Mouse (Mus musculus): ENCODE measurements around the gene C6. TPM values are rescaled to one million over a fixed set of nuclear protein-coding genes. Genes with fewer than 3 reads are reported as not detected.

C6 gene
- polyA plus RNA-seq, 1 experiment from 2014 or later: 0.24 TPM

DNA sequence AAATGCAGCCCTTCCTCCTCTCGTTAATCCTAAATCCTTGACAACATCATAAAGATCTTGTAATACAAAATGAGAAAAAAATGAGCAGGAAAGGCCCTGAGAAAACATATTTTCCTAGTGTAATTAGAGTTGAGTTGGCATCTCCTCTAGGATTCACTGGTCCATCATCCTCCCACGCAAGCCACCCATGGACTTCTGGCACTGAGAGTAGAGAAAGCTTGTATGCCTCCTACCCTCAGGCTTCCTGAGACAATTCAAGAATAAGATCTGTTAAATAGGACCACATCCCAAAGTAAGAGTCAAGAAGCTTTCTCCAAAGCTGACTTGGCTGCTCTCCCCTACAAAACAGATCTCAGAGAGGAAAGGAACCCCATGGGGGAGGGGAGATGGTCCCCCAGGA is 88.7 kb downstream of the C6 start:
- no peaks in the 10 kb centered on the region for H3K27me3 ChIP-seq (replicated peaks; ENCODE audit: control insufficient read depth, insufficient read depth, low read length)
- no peaks in the 10 kb centered on the region for H3K36me3 ChIP-seq (ENCODE audit: control insufficient read depth, insufficient read depth, low read length)
- H3K9ac ChIP-seq (ENCODE audit: low read depth, low read length): no peak overlapping the region
- no peaks in the 10 kb centered on the region for H3K4me1 ChIP-seq (ENCODE audit: control insufficient read depth, insufficient read depth, low read length)
- WGBS: 89% methylated on average over 2 of the region's 2 CpGs
- H3K9me3 ChIP-seq (ENCODE audit: control insufficient read depth, low read length): no peaks in the 10 kb centered on the region
- H3K27ac ChIP-seq (ENCODE audit: low read length): no peak overlapping the region
- H3K4me3 ChIP-seq (ENCODE audit: low read length): no peak overlapping the region
- ATAC-seq: no peak
- H3K4me2 ChIP-seq (ENCODE audit: low read depth, low read length): no peak overlapping the region

DNA sequence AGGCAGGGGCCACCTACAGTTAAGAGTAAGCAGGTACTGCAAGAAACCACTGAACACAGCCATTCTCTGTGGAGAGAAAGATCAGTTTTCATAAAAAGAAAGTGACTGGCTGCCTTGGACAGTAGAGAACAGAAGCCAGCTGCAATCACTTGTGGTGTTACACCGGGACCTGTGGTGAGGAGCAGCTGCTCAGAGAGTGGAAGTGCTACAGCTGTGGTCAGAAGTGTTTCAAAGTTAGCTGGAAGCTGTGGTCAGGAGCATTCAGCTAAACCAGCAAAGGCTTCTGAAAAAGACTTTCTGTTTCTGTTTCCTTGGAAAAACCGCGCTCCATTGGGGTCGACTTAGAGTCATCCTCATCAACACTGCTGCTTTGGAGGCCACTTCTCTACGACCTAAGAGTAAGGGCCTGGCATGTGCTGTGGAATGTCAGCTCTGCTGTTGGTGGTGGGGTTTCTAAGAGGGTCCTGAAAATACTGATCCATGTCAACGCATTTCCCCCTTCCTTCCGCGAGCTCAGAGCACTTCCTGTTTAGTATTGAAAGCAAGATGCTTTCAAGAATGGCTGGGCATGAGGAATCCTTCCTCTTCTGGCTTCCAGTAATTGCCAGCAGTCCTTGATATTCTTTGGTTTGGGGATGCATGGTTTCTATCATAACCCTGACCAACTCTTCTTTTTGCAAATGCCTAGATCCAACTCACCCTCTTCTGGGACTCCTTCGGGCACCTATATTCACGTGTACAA is 89.9 kb downstream of the C6 start:
- peak; percentile 76 for ATAC-seq
- H3K27ac ChIP-seq (ENCODE audit: low read length): peak overlapping the region; percentile 34
- no peaks in the 10 kb centered on the region for H3K36me3 ChIP-seq (ENCODE audit: control insufficient read depth, insufficient read depth, low read length)
- no peaks in the 10 kb centered on the region for H3K9me3 ChIP-seq (ENCODE audit: control insufficient read depth, low read length)
- WGBS: 71% methylated on average over 10 of the region's 10 CpGs
- H3K4me3 ChIP-seq (ENCODE audit: low read length): no peak overlapping the region
- no peak overlapping the region for H3K4me2 ChIP-seq (ENCODE audit: low read depth, low read length)
- H3K4me1 ChIP-seq (ENCODE audit: control insufficient read depth, insufficient read depth, low read length): no peaks in the 10 kb centered on the region
- no peaks in the 10 kb centered on the region for H3K27me3 ChIP-seq (replicated peaks; ENCODE audit: control insufficient read depth, insufficient read depth, low read length)
- H3K9ac ChIP-seq (ENCODE audit: low read depth, low read length): no peak overlapping the region

DNA sequence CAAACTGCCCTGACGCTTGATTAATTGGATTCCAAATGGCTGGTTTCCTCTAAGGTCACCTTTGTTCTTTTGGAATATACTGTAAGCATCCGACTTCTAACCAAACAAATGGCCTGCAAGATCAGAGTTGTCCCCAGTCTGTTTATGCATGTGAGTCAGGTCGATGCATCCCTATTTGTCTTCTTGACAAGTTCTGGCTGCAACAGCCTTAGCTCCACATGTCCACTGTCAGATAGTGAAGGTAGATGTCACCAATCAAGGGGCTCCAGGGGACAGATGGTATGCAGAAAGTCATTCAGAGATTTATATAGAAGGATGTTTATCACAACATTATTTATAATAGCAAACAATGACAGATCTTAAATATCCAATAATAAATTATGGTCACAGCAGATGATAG is 91.5 kb downstream of the C6 start:
- Histone ChIP-seq H3K27ac (ENCODE audit: low read length) (no peak overlapping the region), H3K9me3 (ENCODE audit: control insufficient read depth, low read length) (no peaks in the 10 kb centered on the region), H3K4me2 (ENCODE audit: low read depth, low read length) (no peak overlapping the region), H3K9ac (ENCODE audit: low read depth, low read length) (no peak overlapping the region), H3K36me3 (ENCODE audit: control insufficient read depth, insufficient read depth, low read length) (no peaks in the 10 kb centered on the region), H3K4me3 (ENCODE audit: low read length) (no peak overlapping the region), H3K4me1 (ENCODE audit: control insufficient read depth, insufficient read depth, low read length) (no peaks in the 10 kb centered on the region), H3K27me3 (replicated peaks; ENCODE audit: control insufficient read depth, insufficient read depth, low read length) (no peaks in the 10 kb centered on the region)
- WGBS: 49% methylated on average over 3 of the region's 3 CpGs
- no peak for ATAC-seq

DNA sequence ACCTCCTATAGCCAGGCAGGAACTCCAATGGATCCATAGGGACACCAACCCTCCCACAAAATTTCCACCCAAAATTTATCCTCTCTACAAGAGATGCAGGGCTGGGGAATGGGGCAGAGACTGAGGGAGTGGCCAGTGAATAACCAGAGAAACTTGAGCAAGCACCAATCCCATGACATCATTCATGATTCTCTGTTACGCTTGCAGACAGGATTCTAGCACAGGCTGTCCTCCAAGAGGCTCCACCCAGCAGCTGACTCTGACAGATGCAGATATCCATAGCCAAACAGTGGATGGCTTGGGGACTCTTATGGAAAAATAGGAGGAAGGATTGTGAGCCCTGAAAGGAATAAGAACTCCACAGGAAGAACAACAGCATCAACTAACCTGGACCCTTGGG is 94.2 kb downstream of the C6 start:
- Histone ChIP-seq H3K9me3 (ENCODE audit: control insufficient read depth, low read length) (no peaks in the 10 kb centered on the region), H3K4me3 (ENCODE audit: low read length) (no peak overlapping the region), H3K9ac (ENCODE audit: low read depth, low read length) (no peak overlapping the region), H3K4me1 (ENCODE audit: control insufficient read depth, insufficient read depth, low read length) (no peaks in the 10 kb centered on the region), H3K36me3 (ENCODE audit: control insufficient read depth, insufficient read depth, low read length) (no peaks in the 10 kb centered on the region), H3K27ac (ENCODE audit: low read length) (no peak overlapping the region), H3K27me3 (replicated peaks; ENCODE audit: control insufficient read depth, insufficient read depth, low read length) (no peaks in the 10 kb centered on the region), H3K4me2 (ENCODE audit: low read depth, low read length) (no peak overlapping the region)
- no peak for ATAC-seq
- 64% methylated on average over 1 of the region's 1 CpGs for WGBS

DNA sequence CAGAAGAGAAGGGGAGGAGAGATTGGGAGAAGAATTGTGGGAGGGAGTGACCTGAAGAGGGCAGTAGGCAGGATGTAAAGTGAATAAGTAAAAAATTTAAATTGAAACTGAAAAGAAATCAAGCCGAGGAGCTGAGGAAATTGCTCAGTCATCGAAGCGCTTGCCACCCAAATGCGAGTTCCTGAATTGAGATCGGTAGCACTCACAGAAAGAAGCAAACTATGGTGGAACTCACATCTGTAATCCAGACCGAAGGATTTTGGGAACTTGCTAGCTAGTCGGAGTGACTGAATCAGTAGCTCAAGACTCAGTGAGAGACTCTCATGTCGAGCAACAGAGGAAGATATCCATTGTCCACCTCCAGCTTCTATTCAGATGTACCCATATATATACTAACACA is 94.8 kb downstream of the C6 start:
- Histone ChIP-seq H3K36me3 (ENCODE audit: control insufficient read depth, insufficient read depth, low read length) (no peaks in the 10 kb centered on the region), H3K27me3 (replicated peaks; ENCODE audit: control insufficient read depth, insufficient read depth, low read length) (no peaks in the 10 kb centered on the region), H3K4me1 (ENCODE audit: control insufficient read depth, insufficient read depth, low read length) (no peaks in the 10 kb centered on the region), H3K9ac (ENCODE audit: low read depth, low read length) (no peak overlapping the region), H3K4me2 (ENCODE audit: low read depth, low read length) (no peak overlapping the region), H3K27ac (ENCODE audit: low read length) (no peak overlapping the region), H3K4me3 (ENCODE audit: low read length) (no peak overlapping the region), H3K9me3 (ENCODE audit: control insufficient read depth, low read length) (no peaks in the 10 kb centered on the region)
- no peak for ATAC-seq
- WGBS: 91% methylated on average over 8 of the region's 8 CpGs

DNA sequence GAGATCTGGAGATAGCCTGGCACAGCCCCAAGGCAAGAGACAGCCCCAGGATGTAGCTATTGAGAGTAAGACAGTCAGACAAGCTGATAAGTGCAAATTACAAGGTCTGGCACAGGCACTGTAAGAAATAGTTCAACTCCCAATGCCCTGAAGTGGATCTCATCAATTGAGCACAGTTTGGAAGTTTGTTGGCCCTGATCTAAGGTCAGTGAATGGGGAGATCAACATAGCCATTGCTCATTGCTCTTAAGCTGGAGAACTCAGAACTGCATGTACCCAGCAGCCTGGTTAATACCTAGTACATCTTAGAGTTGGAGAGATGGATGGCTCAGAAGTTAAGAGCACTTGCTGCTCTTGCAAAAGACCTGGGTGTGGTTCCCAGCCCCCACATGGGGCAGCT is 100.8 kb downstream of the C6 start:
- H3K27me3 ChIP-seq (replicated peaks; ENCODE audit: control insufficient read depth, insufficient read depth, low read length): no peaks in the 10 kb centered on the region

DNA sequence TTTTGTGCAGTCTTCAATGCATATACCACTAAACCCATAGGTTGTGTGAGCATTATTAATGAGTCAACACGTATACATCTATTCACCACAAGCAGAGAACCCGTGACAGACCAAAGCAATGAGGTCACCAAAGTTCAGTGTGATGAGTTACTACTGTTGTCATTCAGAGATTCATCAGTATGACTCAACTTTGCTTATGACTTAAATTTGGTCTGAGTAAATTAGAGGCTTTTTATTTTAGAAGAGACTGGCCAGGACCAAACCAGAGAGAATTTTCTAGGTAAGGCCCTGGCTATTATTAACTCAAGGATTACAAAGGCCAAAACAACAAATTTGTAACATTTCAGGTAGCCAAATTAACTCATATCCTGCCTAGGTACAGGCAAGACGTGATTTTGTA is 109.4 kb downstream of the C6 start:
- no peak overlapping the region for H3K4me3 ChIP-seq (ENCODE audit: low read length)
- H3K36me3 ChIP-seq (ENCODE audit: control insufficient read depth, insufficient read depth, low read length): no peaks in the 10 kb centered on the region
- no peak overlapping the region for H3K27ac ChIP-seq (ENCODE audit: low read length)
- no peaks in the 10 kb centered on the region for H3K4me1 ChIP-seq (ENCODE audit: control insufficient read depth, insufficient read depth, low read length)
- ATAC-seq: no peak
- H3K9ac ChIP-seq (ENCODE audit: low read depth, low read length): no peak overlapping the region
- no peaks in the 10 kb centered on the region for H3K27me3 ChIP-seq (replicated peaks; ENCODE audit: control insufficient read depth, insufficient read depth, low read length)
- WGBS: 74% methylated on average over 3 of the region's 3 CpGs
- no peaks in the 10 kb centered on the region for H3K9me3 ChIP-seq (ENCODE audit: control insufficient read depth, low read length)
- no peak overlapping the region for H3K4me2 ChIP-seq (ENCODE audit: low read depth, low read length)

More for the DNA sequence above, 100.8 kb downstream of the C6 start:
- H3K36me3 ChIP-seq (ENCODE audit: control insufficient read depth, insufficient read depth, low read length): no peaks in the 10 kb centered on the region
- ATAC-seq: no peak
- H3K4me1 ChIP-seq (ENCODE audit: control insufficient read depth, insufficient read depth, low read length): no peaks in the 10 kb centered on the region
- H3K4me2 ChIP-seq (ENCODE audit: low read depth, low read length): no peak overlapping the region
- no peak overlapping the region for H3K4me3 ChIP-seq (ENCODE audit: low read length)
- no peak overlapping the region for H3K27ac ChIP-seq (ENCODE audit: low read length)
- no peaks in the 10 kb centered on the region for H3K9me3 ChIP-seq (ENCODE audit: control insufficient read depth, low read length)
- no peak overlapping the region for H3K9ac ChIP-seq (ENCODE audit: low read depth, low read length)

DNA sequence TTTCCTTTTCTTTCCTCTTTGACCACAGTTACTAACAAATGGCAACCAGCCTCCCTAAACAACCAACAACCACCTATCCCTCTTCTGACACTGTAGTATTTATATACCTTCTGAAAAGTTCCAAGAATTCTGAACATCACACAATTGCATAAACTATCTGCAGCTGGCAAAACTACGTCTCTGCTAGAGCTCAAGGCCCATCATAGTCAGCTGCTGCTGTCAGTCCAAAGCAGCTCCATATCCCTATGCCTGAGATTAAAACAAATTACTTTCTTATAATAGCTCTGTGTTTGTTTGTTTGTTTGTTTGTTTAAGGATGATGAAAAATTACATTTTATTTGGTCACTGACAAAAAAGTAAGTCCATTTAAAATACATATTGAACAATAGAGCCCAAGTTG is 123.0 kb downstream of the C6 start:
- H3K9ac ChIP-seq (ENCODE audit: low read depth, low read length): no peak overlapping the region
- H3K27me3 ChIP-seq (replicated peaks; ENCODE audit: control insufficient read depth, insufficient read depth, low read length): no peaks in the 10 kb centered on the region
- no peaks in the 10 kb centered on the region for H3K36me3 ChIP-seq (ENCODE audit: control insufficient read depth, insufficient read depth, low read length)
- WGBS: 78% methylated on average over 1 of the region's 1 CpGs
- H3K4me3 ChIP-seq (ENCODE audit: low read length): no peak overlapping the region
- no peaks in the 10 kb centered on the region for H3K4me1 ChIP-seq (ENCODE audit: control insufficient read depth, insufficient read depth, low read length)
- ATAC-seq: no peak
- H3K27ac ChIP-seq (ENCODE audit: low read length): no peak overlapping the region
- H3K4me2 ChIP-seq (ENCODE audit: low read depth, low read length): no peak overlapping the region
- H3K9me3 ChIP-seq (ENCODE audit: control insufficient read depth, low read length): no peaks in the 10 kb centered on the region
